Mouse (Mus musculus): ENCODE measurements at regions not wholly inside any gene's neighbourhood (a gene's known extent, or its start where the extent isn't known, plus 50 kb on each side); places are given as distances from the start of the nearest gene placed in this dataset.

DNA sequence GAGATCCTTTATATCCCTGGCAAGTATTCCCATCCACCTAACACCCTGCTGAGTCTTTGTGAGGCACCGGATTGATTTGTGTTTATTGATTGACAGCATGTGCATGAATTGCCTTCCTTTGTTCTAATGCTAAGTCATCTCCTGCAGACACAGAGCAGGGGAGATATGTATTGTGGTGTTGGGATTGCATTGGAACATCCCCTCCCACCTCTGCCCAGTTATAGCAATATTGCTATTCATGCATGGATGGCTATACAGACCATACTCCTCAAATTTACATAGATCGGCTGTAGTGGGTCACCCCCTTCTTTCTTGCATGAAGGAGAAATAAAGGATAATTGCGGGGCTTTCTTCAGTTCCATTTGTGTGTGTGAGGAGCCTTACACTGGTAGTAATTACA is 101.7 kb downstream of the Gp2 start:
- TF ChIP-seq USF1 (IDR thresholded peaks at IDR 0.05; ENCODE audit: low read depth) (no peak), MYOD1 (IDR thresholded peaks at IDR 0.05; ENCODE audit: control insufficient read depth in 1 of 3, insufficient read length in 2 of 3, low read depth in 2 of 3) (no peak), REST (IDR thresholded peaks at IDR 0.05; ENCODE audit: insufficient read depth, insufficient read length) (no peak), E2F4 (IDR thresholded peaks at IDR 0.05; ENCODE audit: insufficient read depth) (no peak), TCF3 (IDR thresholded peaks at IDR 0.05; ENCODE audit: insufficient read length, low read depth) (no peak), CEBPB (IDR thresholded peaks at IDR 0.05; ENCODE audit: insufficient read depth, poor library complexity, severe bottlenecking) (no peak), MAX (IDR thresholded peaks at IDR 0.05; ENCODE audit: low read depth) (no peak), MYOG (IDR thresholded peaks at IDR 0.05; ENCODE audit: control insufficient read depth in 1 of 3, insufficient read depth in 1 of 3, insufficient read length in 2 of 3, low read depth in 2 of 3) (no peak), POLR2A (IDR thresholded peaks at IDR 0.05; ENCODE audit: insufficient read length, low read depth) (no peak), POLR2AphosphoS2 (IDR thresholded peaks at IDR 0.05; ENCODE audit: insufficient read length, low read depth) (no peak), SRF (IDR thresholded peaks at IDR 0.05; ENCODE audit: control insufficient read depth, insufficient read length, low read depth) (no peak), TCF12 (IDR thresholded peaks at IDR 0.05; ENCODE audit: insufficient read depth, poor library complexity, severe bottlenecking) (no peak)
- no peak overlapping the region for H3K4me3 ChIP-seq
- H3K79me2 ChIP-seq (ENCODE audit: control insufficient read depth, insufficient read depth): no peaks in the 10 kb centered on the region
- no peaks in the 10 kb centered on the region for H3K36me3 ChIP-seq (ENCODE audit: control insufficient read depth, insufficient read depth)
- no peaks in the 10 kb centered on the region for H3K27me3 ChIP-seq (ENCODE audit: control insufficient read depth, insufficient read depth, insufficient read length)
- no peak overlapping the region for H3ac ChIP-seq (ENCODE audit: control insufficient read depth, insufficient read length)
- H3K4me2 ChIP-seq (ENCODE audit: low read depth): no peak overlapping the region

DNA sequence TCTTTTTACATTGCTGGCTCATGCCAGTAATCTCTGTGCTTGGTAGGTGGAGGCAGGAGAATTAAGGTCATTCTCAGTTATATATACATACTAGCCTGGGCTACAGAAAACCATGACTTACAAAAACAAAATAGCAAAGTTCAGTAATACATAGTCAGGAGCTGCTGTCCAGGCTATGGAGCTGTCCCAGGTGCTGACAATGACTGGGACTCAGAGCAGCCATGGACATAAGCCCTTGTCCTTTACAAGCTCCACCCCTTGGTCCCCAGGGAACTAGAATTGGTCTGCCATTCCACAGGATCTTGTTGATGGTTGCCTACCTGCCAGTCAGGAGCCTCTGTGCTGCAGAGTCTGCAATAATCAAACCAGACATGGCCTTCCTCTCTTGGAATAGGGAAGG is 102.8 kb downstream of the Gp2 start:
- Histone ChIP-seq H3K79me2 (ENCODE audit: control insufficient read depth, insufficient read depth) (no peaks in the 10 kb centered on the region), H3K36me3 (ENCODE audit: control insufficient read depth, insufficient read depth) (no peaks in the 10 kb centered on the region), H3K27me3 (ENCODE audit: control insufficient read depth, insufficient read depth, insufficient read length) (no peaks in the 10 kb centered on the region), H3K4me3 (no peak overlapping the region), H3K4me2 (ENCODE audit: low read depth) (no peak overlapping the region), H3ac (ENCODE audit: control insufficient read depth, insufficient read length) (no peak overlapping the region)
- peak; percentile 70 for TF ChIP-seq REST (IDR thresholded peaks at IDR 0.05; ENCODE audit: insufficient read depth, insufficient read length)
- no peak for TF ChIP-seq MAX (IDR thresholded peaks at IDR 0.05; ENCODE audit: low read depth)

DNA sequence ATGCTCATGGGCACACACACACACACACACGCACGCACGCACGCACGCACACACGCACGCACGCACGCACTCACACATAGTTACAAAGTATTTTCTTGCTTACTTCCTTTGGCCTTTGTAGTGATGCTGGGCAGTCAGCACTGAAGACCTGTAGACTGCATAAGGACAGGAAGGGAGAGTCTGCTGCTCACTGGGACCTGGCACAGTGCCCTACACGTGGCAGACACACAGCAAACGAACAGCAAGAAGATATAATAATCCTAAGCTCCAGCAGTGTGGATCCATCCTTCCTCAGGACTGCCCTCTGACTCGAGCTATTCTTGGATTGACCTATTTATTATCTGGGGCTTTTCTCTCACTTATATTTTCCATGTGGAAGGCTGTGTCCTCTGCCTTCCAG is 106.5 kb downstream of the Gp2 start:
- Histone ChIP-seq H3K27me3 (ENCODE audit: control insufficient read depth, insufficient read depth, insufficient read length) (no peaks in the 10 kb centered on the region), H3K36me3 (ENCODE audit: control insufficient read depth, insufficient read depth) (no peaks in the 10 kb centered on the region), H3K4me3 (no peak overlapping the region), H3K79me2 (ENCODE audit: control insufficient read depth, insufficient read depth) (no peaks in the 10 kb centered on the region), H3K4me2 (ENCODE audit: low read depth) (no peak overlapping the region), H3ac (ENCODE audit: control insufficient read depth, insufficient read length) (no peak overlapping the region)
- TF ChIP-seq E2F4 (IDR thresholded peaks at IDR 0.05; ENCODE audit: insufficient read depth): no peak
- no peak for TF ChIP-seq REST (IDR thresholded peaks at IDR 0.05; ENCODE audit: insufficient read depth, insufficient read length)
- no peak for TF ChIP-seq POLR2AphosphoS2 (IDR thresholded peaks at IDR 0.05; ENCODE audit: insufficient read length, low read depth)
- TF ChIP-seq POLR2A (IDR thresholded peaks at IDR 0.05; ENCODE audit: insufficient read length, low read depth): no peak
- TF ChIP-seq MAX (IDR thresholded peaks at IDR 0.05; ENCODE audit: low read depth): no peak
- TF ChIP-seq MYOD1 (IDR thresholded peaks at IDR 0.05; ENCODE audit: control insufficient read depth in 1 of 3, insufficient read length in 2 of 3, low read depth in 2 of 3): no peak
- TF ChIP-seq CEBPB (IDR thresholded peaks at IDR 0.05; ENCODE audit: insufficient read depth, poor library complexity, severe bottlenecking): no peak
- no peak for TF ChIP-seq SRF (IDR thresholded peaks at IDR 0.05; ENCODE audit: control insufficient read depth, insufficient read length, low read depth)
- no peak for TF ChIP-seq TCF12 (IDR thresholded peaks at IDR 0.05; ENCODE audit: insufficient read depth, poor library complexity, severe bottlenecking)
- TF ChIP-seq TCF3 (IDR thresholded peaks at IDR 0.05; ENCODE audit: insufficient read length, low read depth): no peak
- TF ChIP-seq MYOG (IDR thresholded peaks at IDR 0.05; ENCODE audit: control insufficient read depth in 1 of 3, insufficient read depth in 1 of 3, insufficient read length in 2 of 3, low read depth in 2 of 3): no peak
- no peak for TF ChIP-seq USF1 (IDR thresholded peaks at IDR 0.05; ENCODE audit: low read depth)

DNA sequence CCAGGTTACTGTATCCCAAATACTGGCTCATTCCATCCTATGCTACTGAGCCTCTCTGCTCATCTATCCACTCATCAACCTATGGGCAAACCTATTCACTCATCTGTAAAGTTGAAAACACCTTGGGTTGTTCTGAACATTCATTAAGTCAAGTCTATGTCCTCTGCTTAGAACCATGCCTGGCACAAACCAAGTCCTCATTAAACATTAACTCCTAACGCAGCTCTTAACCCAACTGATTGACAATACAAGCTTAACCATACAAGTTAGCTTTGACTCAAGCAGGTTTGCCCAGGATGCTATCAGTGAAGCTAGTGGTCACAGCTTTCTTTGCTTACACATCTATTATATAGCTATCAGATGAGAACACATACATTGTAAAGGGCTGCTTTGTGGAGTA is 108.4 kb downstream of the Gp2 start:
- TF ChIP-seq USF1 (IDR thresholded peaks at IDR 0.05; ENCODE audit: low read depth): no peak
- no peak for TF ChIP-seq POLR2AphosphoS2 (IDR thresholded peaks at IDR 0.05; ENCODE audit: insufficient read length, low read depth)
- no peak for TF ChIP-seq MYOD1 (IDR thresholded peaks at IDR 0.05; ENCODE audit: control insufficient read depth in 1 of 3, insufficient read length in 2 of 3, low read depth in 2 of 3)
- TF ChIP-seq SRF (IDR thresholded peaks at IDR 0.05; ENCODE audit: control insufficient read depth, insufficient read length, low read depth): no peak
- TF ChIP-seq E2F4 (IDR thresholded peaks at IDR 0.05; ENCODE audit: insufficient read depth): no peak
- TF ChIP-seq TCF12 (IDR thresholded peaks at IDR 0.05; ENCODE audit: insufficient read depth, poor library complexity, severe bottlenecking): no peak
- TF ChIP-seq REST (IDR thresholded peaks at IDR 0.05; ENCODE audit: insufficient read depth, insufficient read length): no peak
- no peak for TF ChIP-seq MYOG (IDR thresholded peaks at IDR 0.05; ENCODE audit: control insufficient read depth in 1 of 3, insufficient read depth in 1 of 3, insufficient read length in 2 of 3, low read depth in 2 of 3)
- no peak for TF ChIP-seq CEBPB (IDR thresholded peaks at IDR 0.05; ENCODE audit: insufficient read depth, poor library complexity, severe bottlenecking)
- TF ChIP-seq TCF3 (IDR thresholded peaks at IDR 0.05; ENCODE audit: insufficient read length, low read depth): no peak
- no peak for TF ChIP-seq MAX (IDR thresholded peaks at IDR 0.05; ENCODE audit: low read depth)
- no peak overlapping the region for H3K4me3 ChIP-seq
- H3K36me3 ChIP-seq (ENCODE audit: control insufficient read depth, insufficient read depth): no peaks in the 10 kb centered on the region

DNA sequence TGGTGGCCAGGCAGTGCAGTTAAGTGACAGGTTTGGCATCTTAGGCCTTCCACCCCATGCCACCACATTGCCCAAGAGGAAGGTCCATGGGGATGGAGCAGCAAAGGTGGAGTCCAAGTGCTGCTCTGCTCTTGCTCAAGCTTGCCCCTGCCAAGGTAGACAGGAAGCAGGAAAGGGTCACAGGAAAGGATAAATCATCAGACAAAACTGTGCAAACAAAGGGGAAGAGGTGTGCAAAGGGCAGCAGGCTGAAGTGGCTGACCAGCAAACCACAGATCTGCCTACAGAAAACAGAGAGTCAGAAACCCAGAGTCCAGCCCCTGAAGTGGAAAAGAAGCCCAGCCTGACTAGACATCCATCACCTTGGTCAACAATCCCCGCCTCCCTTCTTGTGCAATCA is 115.7 kb downstream of the Gp2 start:
- Histone ChIP-seq H3ac (ENCODE audit: control insufficient read depth, insufficient read length) (no peak overlapping the region), H3K79me2 (ENCODE audit: control insufficient read depth, insufficient read depth) (no peaks in the 10 kb centered on the region), H3K27me3 (ENCODE audit: control insufficient read depth, insufficient read depth, insufficient read length) (no peaks in the 10 kb centered on the region), H3K4me2 (ENCODE audit: low read depth) (no peak overlapping the region), H3K36me3 (ENCODE audit: control insufficient read depth, insufficient read depth) (no peaks in the 10 kb centered on the region), H3K4me3 (no peak overlapping the region)
- no peak for TF ChIP-seq SRF (IDR thresholded peaks at IDR 0.05; ENCODE audit: control insufficient read depth, insufficient read length, low read depth)

More for the DNA sequence above, 108.4 kb downstream of the Gp2 start:
- no peak overlapping the region for H3ac ChIP-seq (ENCODE audit: control insufficient read depth, insufficient read length)
- no peaks in the 10 kb centered on the region for H3K27me3 ChIP-seq (ENCODE audit: control insufficient read depth, insufficient read depth, insufficient read length)
- no peak overlapping the region for H3K4me2 ChIP-seq (ENCODE audit: low read depth)
- no peaks in the 10 kb centered on the region for H3K79me2 ChIP-seq (ENCODE audit: control insufficient read depth, insufficient read depth)

Data from myocyte (in vitro differentiated cells).